Mouse (Mus musculus): ENCODE measurements around the gene Edaradd. TPM values are rescaled to one million over a fixed set of nuclear protein-coding genes. Genes with fewer than 3 reads are reported as not detected.
A peak's percentile ranks its signal among the peaks of the same experiment; 100 is the strongest.

Edaradd gene
- polyA plus RNA-seq, 1 experiment from 2014 or later: 0.82 TPM

DNA sequence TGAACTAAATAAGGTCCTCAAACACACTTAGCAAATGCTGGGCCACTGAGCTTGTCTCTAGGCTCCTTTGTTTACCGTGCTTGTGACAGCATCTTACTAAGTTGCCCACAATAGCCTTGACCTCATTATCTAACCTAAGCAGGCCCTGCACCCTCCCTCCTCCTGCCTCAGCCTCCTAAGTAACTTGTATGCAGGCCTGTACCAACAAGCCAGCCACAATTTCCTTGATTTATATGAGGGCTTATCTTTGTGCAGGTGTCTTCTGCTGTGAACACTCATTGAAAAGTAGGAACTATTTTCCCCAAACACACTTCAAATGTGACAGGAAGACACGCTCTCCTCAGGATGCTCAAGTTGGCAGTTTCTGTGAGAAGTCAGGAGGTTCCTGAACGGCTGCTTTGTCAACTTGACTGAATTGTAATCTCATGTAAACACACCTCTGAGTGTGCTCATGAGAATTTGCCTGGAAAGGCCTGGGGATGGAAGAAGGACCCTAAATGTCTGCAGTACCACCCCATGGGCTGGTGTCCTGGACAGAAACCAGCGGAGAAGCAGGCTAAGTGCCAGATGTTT, 17.5 kb downstream of the Edaradd start:
- Histone ChIP-seq H3K9ac (ENCODE audit: low read depth, low read length) (no peak overlapping the region), H3K4me1 (replicated peaks; ENCODE audit: control insufficient read depth, insufficient read depth, low read length) (no peaks in the 10 kb centered on the region), H3K4me3 (ENCODE audit: low read depth, low read length) (no peak overlapping the region), H3K9me3 (ENCODE audit: control insufficient read depth, low read length) (no peaks in the 10 kb centered on the region), H3K27ac (ENCODE audit: low read depth, low read length) (no peak overlapping the region; the same call in 1 of the 2 replicates), H3K36me3 (ENCODE audit: control insufficient read depth, insufficient read depth, low read length) (no peaks in the 10 kb centered on the region), H3K27me3 (ENCODE audit: control insufficient read depth, insufficient read depth, low read length) (no peaks in the 10 kb centered on the region), H3K4me2 (replicated peaks; ENCODE audit: low read depth, low read length) (no peak overlapping the region)
- 42% methylated on average over 4 of the region's 4 CpGs for whole genome bisulfite sequencing
- ATAC-seq (ENCODE audit: low FRiP score): no peak; the same call in 1 of the 2 replicates
- DNase-seq (ENCODE audit: low spot score): no peak

DNA sequence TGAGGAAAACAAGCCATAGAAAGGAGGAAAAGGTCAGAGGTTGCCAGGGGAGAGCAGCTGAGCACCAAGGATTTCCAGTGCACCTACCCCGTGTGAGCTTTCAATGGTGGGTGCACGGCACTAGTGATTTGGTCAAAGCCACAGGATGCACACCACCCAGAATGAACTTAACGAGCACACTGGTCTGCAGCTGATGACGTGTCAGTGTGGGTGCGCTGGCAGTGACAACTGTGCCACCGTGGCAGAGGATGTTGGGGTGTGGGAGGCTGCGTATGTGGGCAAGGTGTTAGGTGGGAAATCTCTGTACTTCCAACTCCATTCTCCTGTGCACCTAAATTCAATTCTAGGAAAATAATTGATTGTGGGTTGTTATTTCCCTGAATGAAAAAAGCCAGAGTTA, 21.1 kb downstream of the Edaradd start:
- no peak for ATAC-seq (ENCODE audit: low FRiP score)

GRCm38 (mm10) chr13:12497809-12498208, 22.4 kb downstream of the Edaradd start:
- H3K27me3 ChIP-seq (ENCODE audit: control insufficient read depth, insufficient read depth, low read length): no peaks in the 10 kb centered on the region
- no peaks in the 10 kb centered on the region for H3K4me1 ChIP-seq (replicated peaks; ENCODE audit: control insufficient read depth, insufficient read depth, low read length)
- H3K9me3 ChIP-seq (ENCODE audit: control insufficient read depth, low read length): no peaks in the 10 kb centered on the region
- H3K27ac ChIP-seq (ENCODE audit: low read depth, low read length): no peak overlapping the region
- H3K36me3 ChIP-seq (ENCODE audit: control insufficient read depth, insufficient read depth, low read length): no peaks in the 10 kb centered on the region
- H3K4me3 ChIP-seq (ENCODE audit: low read depth, low read length): no peak overlapping the region
- ATAC-seq (ENCODE audit: low FRiP score) (no peak), DNase-seq (ENCODE audit: low spot score) (no peak)
- no peak overlapping the region for H3K4me2 ChIP-seq (replicated peaks; ENCODE audit: low read depth, low read length)
- 53% methylated on average over 8 of the region's 8 CpGs for WGBS
- no peak overlapping the region for H3K9ac ChIP-seq (ENCODE audit: low read depth, low read length)

More for the DNA sequence above, 21.1 kb downstream of the Edaradd start:
- Histone ChIP-seq H3K9ac (ENCODE audit: low read depth, low read length) (no peak overlapping the region), H3K36me3 (ENCODE audit: control insufficient read depth, insufficient read depth, low read length) (no peaks in the 10 kb centered on the region), H3K4me3 (ENCODE audit: low read depth, low read length) (no peak overlapping the region), H3K4me1 (replicated peaks; ENCODE audit: control insufficient read depth, insufficient read depth, low read length) (no peaks in the 10 kb centered on the region), H3K9me3 (ENCODE audit: control insufficient read depth, low read length) (no peaks in the 10 kb centered on the region), H3K4me2 (replicated peaks; ENCODE audit: low read depth, low read length) (no peak overlapping the region), H3K27me3 (ENCODE audit: control insufficient read depth, insufficient read depth, low read length) (no peaks in the 10 kb centered on the region), H3K27ac (ENCODE audit: low read depth, low read length) (no peak overlapping the region)
- no peak for DNase-seq (ENCODE audit: low spot score)
- whole genome bisulfite sequencing: 88% methylated on average over 7 of the region's 7 CpGs

DNA sequence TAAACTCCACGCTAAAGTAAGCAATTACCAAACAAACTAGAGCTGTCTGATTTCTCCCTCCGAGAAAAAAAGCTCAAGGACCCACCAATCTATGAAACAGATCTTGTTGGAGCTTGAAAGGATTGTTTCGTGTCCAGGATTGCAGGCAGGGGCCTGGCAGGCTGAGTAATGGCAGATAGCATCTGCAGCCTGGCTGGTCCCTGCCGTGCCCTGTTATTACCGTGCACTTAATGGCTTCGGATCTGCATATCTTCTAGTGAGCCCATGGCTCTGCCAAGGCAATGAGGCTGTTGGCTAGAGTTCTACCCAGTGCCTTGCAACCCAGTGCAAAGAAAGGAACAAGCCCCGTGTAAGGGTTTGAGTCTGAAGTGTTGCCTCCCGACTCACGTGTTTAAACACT, 25.5 kb downstream of the Edaradd start:
- H3K4me1 ChIP-seq (replicated peaks; ENCODE audit: control insufficient read depth, insufficient read depth, low read length): no peaks in the 10 kb centered on the region
- no peak for DNase-seq (ENCODE audit: low spot score)
- H3K4me3 ChIP-seq (ENCODE audit: low read depth, low read length): no peak overlapping the region
- no peak overlapping the region for H3K4me2 ChIP-seq (replicated peaks; ENCODE audit: low read depth, low read length)
- 91% methylated on average over 9 of the region's 9 CpGs for WGBS
- no peak for ATAC-seq (ENCODE audit: low FRiP score)
- H3K9me3 ChIP-seq (ENCODE audit: control insufficient read depth, low read length): no peaks in the 10 kb centered on the region
- no peaks in the 10 kb centered on the region for H3K36me3 ChIP-seq (ENCODE audit: control insufficient read depth, insufficient read depth, low read length)
- H3K27ac ChIP-seq (ENCODE audit: low read depth, low read length): no peak overlapping the region
- no peak overlapping the region for H3K9ac ChIP-seq (ENCODE audit: low read depth, low read length)
- no peaks in the 10 kb centered on the region for H3K27me3 ChIP-seq (ENCODE audit: control insufficient read depth, insufficient read depth, low read length)

- H3K27me3 ChIP-seq (ENCODE audit: control insufficient read depth, insufficient read depth, low read length): no peaks in the 10 kb centered on the region
- no peak overlapping the region for H3K4me2 ChIP-seq (replicated peaks; ENCODE audit: low read depth, low read length)
- no peaks in the 10 kb centered on the region for H3K9me3 ChIP-seq (ENCODE audit: control insufficient read depth, low read length)
- no peak for DNase-seq (ENCODE audit: low spot score)
- no peaks in the 10 kb centered on the region for H3K4me1 ChIP-seq (replicated peaks; ENCODE audit: control insufficient read depth, insufficient read depth, low read length)
- no peak overlapping the region for H3K9ac ChIP-seq (ENCODE audit: low read depth, low read length)
- H3K4me3 ChIP-seq (ENCODE audit: low read depth, low read length): no peak overlapping the region
- no peaks in the 10 kb centered on the region for H3K36me3 ChIP-seq (ENCODE audit: control insufficient read depth, insufficient read depth, low read length)
- 0 out of 2 replicates have a peak, but pooled peaks have one; percentile 33 for ATAC-seq (ENCODE audit: low FRiP score)
- 86% methylated on average over 3 of the region's 3 CpGs for WGBS
- H3K27ac ChIP-seq (ENCODE audit: low read depth, low read length): no peak overlapping the region
Observed at GRCm38 (mm10) chr13:12492515-12492914, 27.7 kb downstream of the Edaradd start.

GRCm38 (mm10) chr13:12485640-12486039, 34.6 kb downstream of the Edaradd start:
- Histone ChIP-seq H3K4me2 (replicated peaks; ENCODE audit: low read depth, low read length) (no peak overlapping the region), H3K4me3 (ENCODE audit: low read depth, low read length) (no peak overlapping the region), H3K36me3 (ENCODE audit: control insufficient read depth, insufficient read depth, low read length) (no peaks in the 10 kb centered on the region), H3K4me1 (replicated peaks; ENCODE audit: control insufficient read depth, insufficient read depth, low read length) (no peaks in the 10 kb centered on the region), H3K27me3 (ENCODE audit: control insufficient read depth, insufficient read depth, low read length) (no peaks in the 10 kb centered on the region), H3K9ac (ENCODE audit: low read depth, low read length) (no peak overlapping the region), H3K27ac (ENCODE audit: low read depth, low read length) (no peak overlapping the region), H3K9me3 (ENCODE audit: control insufficient read depth, low read length) (no peaks in the 10 kb centered on the region)
- no peak for DNase-seq (ENCODE audit: low spot score)
- 79% methylated on average over 7 of the region's 7 CpGs for WGBS
- ATAC-seq (ENCODE audit: low FRiP score): no peak

GRCm38 (mm10) chr13:12485197-12485596, 35.0 kb downstream of the Edaradd start:
- Histone ChIP-seq H3K27me3 (ENCODE audit: control insufficient read depth, insufficient read depth, low read length) (no peaks in the 10 kb centered on the region), H3K36me3 (ENCODE audit: control insufficient read depth, insufficient read depth, low read length) (no peaks in the 10 kb centered on the region), H3K9me3 (ENCODE audit: control insufficient read depth, low read length) (no peaks in the 10 kb centered on the region), H3K4me3 (ENCODE audit: low read depth, low read length) (no peak overlapping the region), H3K4me1 (replicated peaks; ENCODE audit: control insufficient read depth, insufficient read depth, low read length) (no peaks in the 10 kb centered on the region), H3K27ac (ENCODE audit: low read depth, low read length) (no peak overlapping the region), H3K9ac (ENCODE audit: low read depth, low read length) (no peak overlapping the region), H3K4me2 (replicated peaks; ENCODE audit: low read depth, low read length) (no peak overlapping the region)
- no peak for DNase-seq (ENCODE audit: low spot score)
- ATAC-seq (ENCODE audit: low FRiP score): no peak
- 89% methylated on average over 2 of the region's 2 CpGs for WGBS

DNA sequence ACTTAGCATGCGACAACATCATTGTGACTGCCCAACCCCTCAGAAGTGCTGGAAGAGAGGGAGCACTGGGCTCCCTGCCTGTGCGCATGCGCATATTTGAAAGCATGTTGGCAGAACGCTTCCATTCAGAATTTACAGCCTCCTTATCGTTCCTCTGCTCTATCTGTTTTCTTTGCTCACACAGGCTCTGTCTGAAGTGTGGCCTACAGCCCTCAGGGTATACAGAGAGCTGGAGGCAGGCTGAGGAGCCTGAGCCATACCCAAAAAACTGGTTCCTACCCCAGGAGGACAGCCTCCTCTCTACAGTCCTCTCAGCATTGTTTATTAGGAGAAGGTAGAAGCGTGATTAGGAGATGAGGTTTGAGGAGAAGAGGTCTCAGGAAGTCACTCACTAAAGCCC, 40.4 kb downstream of the Edaradd start:
- Histone ChIP-seq H3K27ac (ENCODE audit: low read depth, low read length) (no peak overlapping the region), H3K4me1 (replicated peaks; ENCODE audit: control insufficient read depth, insufficient read depth, low read length) (no peaks in the 10 kb centered on the region)
- ATAC-seq (ENCODE audit: low FRiP score): no peak

DNA sequence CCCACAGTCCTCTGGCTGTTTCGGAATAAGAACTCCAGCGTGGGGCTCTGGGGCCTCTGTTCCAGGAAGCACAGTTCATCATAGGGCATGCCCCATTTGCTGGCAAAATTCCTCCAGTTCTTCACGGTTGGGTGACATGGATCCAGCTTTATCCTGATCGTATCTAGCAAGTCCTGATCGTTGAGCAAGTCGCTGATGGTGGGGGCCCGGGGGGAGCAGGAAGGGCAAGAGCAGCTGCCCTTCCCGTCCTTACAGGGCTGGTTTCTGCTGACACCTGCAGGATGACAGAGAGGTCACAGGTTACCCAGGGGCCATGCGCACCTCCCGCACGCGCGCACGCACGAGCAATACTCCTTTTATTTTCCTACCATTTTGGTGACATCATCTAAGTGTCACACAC, 41.9 kb downstream of the Edaradd start:
- ATAC-seq (ENCODE audit: low FRiP score) (no peak), DNase-seq (ENCODE audit: low spot score) (no peak)
- Histone ChIP-seq H3K4me2 (replicated peaks; ENCODE audit: low read depth, low read length) (no peak overlapping the region), H3K4me3 (ENCODE audit: low read depth, low read length) (no peak overlapping the region), H3K9me3 (ENCODE audit: control insufficient read depth, low read length) (no peaks in the 10 kb centered on the region), H3K27me3 (ENCODE audit: control insufficient read depth, insufficient read depth, low read length) (no peaks in the 10 kb centered on the region), H3K4me1 (replicated peaks; ENCODE audit: control insufficient read depth, insufficient read depth, low read length) (no peaks in the 10 kb centered on the region), H3K9ac (ENCODE audit: low read depth, low read length) (no peak overlapping the region), H3K36me3 (ENCODE audit: control insufficient read depth, insufficient read depth, low read length) (no peaks in the 10 kb centered on the region), H3K27ac (ENCODE audit: low read depth, low read length) (no peak overlapping the region)
- 87% methylated on average over 15 of the region's 15 CpGs for WGBS

More for the DNA sequence above, 40.4 kb downstream of the Edaradd start:
- Histone ChIP-seq H3K4me2 (replicated peaks; ENCODE audit: low read depth, low read length) (no peak overlapping the region), H3K27me3 (ENCODE audit: control insufficient read depth, insufficient read depth, low read length) (no peaks in the 10 kb centered on the region), H3K36me3 (ENCODE audit: control insufficient read depth, insufficient read depth, low read length) (no peaks in the 10 kb centered on the region), H3K4me3 (ENCODE audit: low read depth, low read length) (no peak overlapping the region), H3K9me3 (ENCODE audit: control insufficient read depth, low read length) (no peaks in the 10 kb centered on the region), H3K9ac (ENCODE audit: low read depth, low read length) (no peak overlapping the region)
- DNase-seq (ENCODE audit: low spot score): no peak
- WGBS: 83% methylated on average over 6 of the region's 6 CpGs
